Mouse (Mus musculus): Measurements from ENCODE around the gene Pear1. TPM values are rescaled to one million over a fixed set of nuclear protein-coding genes. Genes with fewer than 3 reads are reported as not detected.

Pear1 gene
- total and polyA plus RNA-seq, 2 experiments from 2014 or later = 7.4 to 19.4 TPM

DNA sequence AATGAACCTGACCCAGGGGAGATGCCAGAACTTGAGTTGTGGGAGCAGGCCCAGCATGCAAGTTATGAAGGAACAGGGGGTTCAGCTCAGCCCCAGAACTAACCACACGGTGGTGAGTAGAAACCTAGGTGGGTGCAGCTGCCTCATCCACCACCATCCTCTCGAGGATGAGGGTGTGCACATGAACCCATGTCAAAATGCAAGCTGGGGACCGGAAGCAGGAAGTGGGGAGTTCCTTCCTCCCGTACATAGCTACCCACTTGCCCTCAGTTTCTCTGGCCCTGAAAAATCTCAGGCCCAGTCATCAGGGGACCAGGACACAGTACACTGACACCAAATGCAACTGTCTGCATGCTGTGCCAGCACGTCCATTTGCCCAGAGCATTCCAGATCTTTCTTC, 23.6 kb upstream of the Pear1 start:
- WGBS = 79% methylated on average over 5 of the region's 5 CpGs
- Histone ChIP-seq H3K27me3 (ENCODE audit: insufficient read depth, low read length) (no peaks in the 10 kb centered on the region), H3K9ac (replicated peaks; ENCODE audit: low read length) (no peak overlapping the region), H3K27ac (no peak overlapping the region), H3K9me3 (ENCODE audit: low read length) (no peaks in the 10 kb centered on the region), H3K36me3 (ENCODE audit: insufficient read depth, low read length) (no peaks in the 10 kb centered on the region), H3K4me2 (ENCODE audit: low read depth, low read length) (no peak overlapping the region), H3K4me3 (ENCODE audit: low read length) (no peak overlapping the region), H3K4me1 (ENCODE audit: insufficient read depth, low read length) (no peaks in the 10 kb centered on the region)
- DNase-seq (ENCODE audit: low spot score) (no peak), ATAC-seq (no peak)
- no peak for TF ChIP-seq CTCF (IDR thresholded peaks at IDR 0.05; ENCODE audit: low read depth)

DNA sequence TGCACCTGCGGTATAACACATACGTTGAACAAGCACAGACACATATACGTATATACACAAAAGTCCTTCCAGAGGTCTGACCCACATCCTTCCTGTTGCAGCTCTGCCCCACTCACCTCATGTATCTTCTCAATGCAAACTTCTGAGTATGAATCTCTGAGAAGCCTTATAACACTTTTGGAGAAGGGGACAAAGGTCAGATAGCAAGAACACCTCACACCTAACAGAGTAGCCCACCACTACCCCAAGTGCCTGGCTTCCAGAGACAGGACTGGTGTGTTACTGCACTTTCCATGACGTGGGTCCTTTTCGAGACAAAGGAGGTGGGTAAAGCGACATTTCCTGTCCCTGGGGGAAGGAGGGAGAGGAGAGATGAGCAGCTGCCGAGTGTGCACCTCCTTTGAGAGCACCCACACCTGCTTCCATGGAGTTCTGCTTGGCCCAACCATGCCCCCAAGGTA, 22.6 kb upstream of the Pear1 start, which contains the start of gene Sh2d2a:
Gene Sh2d2a, plus strand, starts transcription at position 106 of the 461 bp plus-strand sequence.
- TF ChIP-seq CTCF (IDR thresholded peaks at IDR 0.05; ENCODE audit: low read depth) = no peak
- H3K4me2 ChIP-seq (ENCODE audit: low read depth, low read length) = no peak within 1 kb of the TSS
- no peaks in the 10 kb centered on the region for H3K4me1 ChIP-seq (ENCODE audit: insufficient read depth, low read length)
- H3K36me3 ChIP-seq (ENCODE audit: insufficient read depth, low read length) = no peaks in the 10 kb centered on the region
- WGBS = 81% methylated on average over 7 of the region's 7 CpGs
- ATAC-seq = no peak
- H3K9ac ChIP-seq (replicated peaks; ENCODE audit: low read length) = no peak within 1 kb of the TSS
- H3K27me3 ChIP-seq (ENCODE audit: insufficient read depth, low read length) = no peaks in the 10 kb centered on the region
- no peak for DNase-seq (ENCODE audit: low spot score)
- no peak within 1 kb of the TSS for H3K27ac ChIP-seq
- H3K9me3 ChIP-seq (ENCODE audit: low read length) = no peaks in the 10 kb centered on the region
- no peak within 1 kb of the TSS for H3K4me3 ChIP-seq (ENCODE audit: low read length)

DNA sequence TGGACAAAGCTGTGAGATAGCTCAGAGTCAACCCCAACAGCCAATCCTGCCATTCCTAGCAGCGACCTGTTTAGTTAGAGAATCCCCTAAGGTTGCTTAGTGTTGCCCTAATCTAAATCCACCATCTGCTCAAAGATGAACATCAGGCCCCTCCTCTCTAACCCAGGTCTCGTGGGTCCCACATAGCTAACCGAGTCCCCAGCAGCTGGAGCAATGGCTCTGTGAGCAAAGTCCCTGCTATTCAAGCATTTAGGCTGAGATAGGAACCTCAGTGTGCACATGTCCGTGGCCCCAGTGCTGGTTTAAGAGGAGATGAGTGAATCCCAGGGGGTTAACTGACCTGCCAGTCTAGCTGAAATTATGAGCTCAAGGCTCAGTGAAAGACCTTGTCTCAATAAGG, 22.1 kb upstream of the Pear1 start:
- Histone ChIP-seq H3K9ac (replicated peaks; ENCODE audit: low read length) (no peak overlapping the region), H3K27ac (no peak overlapping the region), H3K27me3 (ENCODE audit: insufficient read depth, low read length) (no peaks in the 10 kb centered on the region), H3K4me3 (ENCODE audit: low read length) (no peak overlapping the region), H3K9me3 (ENCODE audit: low read length) (no peaks in the 10 kb centered on the region), H3K4me2 (ENCODE audit: low read depth, low read length) (no peak overlapping the region), H3K36me3 (ENCODE audit: insufficient read depth, low read length) (no peaks in the 10 kb centered on the region), H3K4me1 (ENCODE audit: insufficient read depth, low read length) (no peaks in the 10 kb centered on the region)
- DNase-seq (ENCODE audit: low spot score) (no peak), ATAC-seq (no peak)
- WGBS = 70% methylated on average over 4 of the region's 4 CpGs
- TF ChIP-seq CTCF (IDR thresholded peaks at IDR 0.05; ENCODE audit: low read depth) = no peak

DNA sequence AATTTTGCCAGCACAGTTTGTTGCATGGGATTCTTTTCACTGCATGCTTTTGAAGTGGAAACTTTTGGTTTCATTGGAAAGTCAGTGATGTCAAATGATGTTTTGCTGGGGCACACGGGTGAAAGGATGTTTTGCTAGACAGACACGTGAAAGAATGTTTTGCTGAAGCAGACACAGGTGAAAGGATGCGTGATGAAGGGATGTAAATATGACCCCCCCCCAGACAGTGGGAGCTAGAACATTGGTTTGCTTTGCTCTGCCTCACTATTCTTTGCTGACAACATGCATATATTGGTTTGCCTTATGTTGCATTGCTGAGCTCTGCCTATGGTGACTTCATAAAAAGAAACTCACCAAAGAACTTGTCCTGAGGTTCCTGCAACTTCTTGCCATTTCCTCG, 20.9 kb upstream of the Pear1 start:
- Histone ChIP-seq H3K4me1 (ENCODE audit: insufficient read depth, low read length) (no peaks in the 10 kb centered on the region), H3K9me3 (ENCODE audit: low read length) (no peaks in the 10 kb centered on the region), H3K4me2 (ENCODE audit: low read depth, low read length) (no peak overlapping the region), H3K27ac (no peak overlapping the region), H3K36me3 (ENCODE audit: insufficient read depth, low read length) (no peaks in the 10 kb centered on the region), H3K4me3 (ENCODE audit: low read length) (no peak overlapping the region), H3K9ac (replicated peaks; ENCODE audit: low read length) (no peak overlapping the region), H3K27me3 (ENCODE audit: insufficient read depth, low read length) (no peaks in the 10 kb centered on the region)
- no peak for TF ChIP-seq CTCF (IDR thresholded peaks at IDR 0.05; ENCODE audit: low read depth)
- WGBS = 84% methylated on average over 4 of the region's 4 CpGs
- no peak for ATAC-seq
- no peak for DNase-seq (ENCODE audit: low spot score)

DNA sequence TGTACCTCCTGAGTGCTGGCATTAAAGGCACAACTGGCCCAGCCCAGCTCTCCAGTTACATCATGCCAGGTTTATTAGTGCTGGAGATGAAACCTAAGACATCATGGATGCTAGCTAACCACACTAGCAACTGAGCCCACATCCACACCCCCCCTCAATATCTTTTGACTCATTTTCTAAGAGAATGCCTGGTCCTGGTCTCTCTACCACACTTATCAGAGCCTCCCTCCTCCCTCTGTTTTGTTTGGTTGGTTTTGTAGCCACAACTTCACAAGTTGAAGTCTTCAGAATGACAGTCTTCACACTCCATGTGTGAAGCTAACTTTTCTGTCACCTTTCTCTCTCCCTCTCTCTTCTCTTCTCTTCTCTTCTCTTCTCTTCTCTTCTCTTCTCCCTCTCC, 16.8 kb upstream of the Pear1 start:
- TF ChIP-seq CTCF (IDR thresholded peaks at IDR 0.05; ENCODE audit: low read depth) = no peak
- no peak overlapping the region for H3K27ac ChIP-seq
- no peaks in the 10 kb centered on the region for H3K36me3 ChIP-seq (ENCODE audit: insufficient read depth, low read length)
- H3K27me3 ChIP-seq (ENCODE audit: insufficient read depth, low read length) = no peaks in the 10 kb centered on the region
- no peak overlapping the region for H3K9ac ChIP-seq (replicated peaks; ENCODE audit: low read length)
- ATAC-seq (no peak), DNase-seq (ENCODE audit: low spot score) (no peak)
- H3K4me1 ChIP-seq (ENCODE audit: insufficient read depth, low read length) = no peaks in the 10 kb centered on the region
- no peak overlapping the region for H3K4me3 ChIP-seq (ENCODE audit: low read length)
- no peaks in the 10 kb centered on the region for H3K9me3 ChIP-seq (ENCODE audit: low read length)
- H3K4me2 ChIP-seq (ENCODE audit: low read depth, low read length) = no peak overlapping the region

DNA sequence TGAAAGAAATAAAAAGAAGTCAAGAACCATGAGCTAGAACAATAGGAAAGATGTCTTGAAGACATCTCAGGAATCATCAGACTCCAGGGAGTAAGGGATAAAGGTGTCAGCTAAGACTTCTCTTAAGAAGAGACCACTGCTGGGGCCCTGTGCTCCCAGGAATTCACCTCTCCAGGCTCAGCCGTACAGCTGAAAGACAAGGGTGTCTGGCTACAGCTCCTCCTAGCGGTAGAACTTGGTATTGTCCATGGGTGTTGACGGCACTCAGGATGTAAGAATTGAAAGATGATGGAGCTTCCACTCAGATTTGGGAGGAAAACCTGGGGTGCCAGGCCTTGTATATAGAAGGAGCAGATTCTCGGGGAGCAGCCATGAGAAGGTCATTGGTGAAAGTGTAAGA, 14.5 kb upstream of the Pear1 start:
- no peaks in the 10 kb centered on the region for H3K4me1 ChIP-seq (ENCODE audit: insufficient read depth, low read length)
- no peak overlapping the region for H3K27ac ChIP-seq
- no peak overlapping the region for H3K4me3 ChIP-seq (ENCODE audit: low read length)
- H3K9ac ChIP-seq (replicated peaks; ENCODE audit: low read length) = no peak overlapping the region
- no peaks in the 10 kb centered on the region for H3K9me3 ChIP-seq (ENCODE audit: low read length)
- peak; percentile 93 for TF ChIP-seq CTCF (IDR thresholded peaks at IDR 0.05; ENCODE audit: low read depth)
- WGBS = 3% methylated on average over 4 of the region's 4 CpGs
- H3K4me2 ChIP-seq (ENCODE audit: low read depth, low read length) = no peak overlapping the region
- no peaks in the 10 kb centered on the region for H3K36me3 ChIP-seq (ENCODE audit: insufficient read depth, low read length)
- ATAC-seq (no peak), DNase-seq (ENCODE audit: low spot score) (peak; percentile 77)
- H3K27me3 ChIP-seq (ENCODE audit: insufficient read depth, low read length) = no peaks in the 10 kb centered on the region

DNA sequence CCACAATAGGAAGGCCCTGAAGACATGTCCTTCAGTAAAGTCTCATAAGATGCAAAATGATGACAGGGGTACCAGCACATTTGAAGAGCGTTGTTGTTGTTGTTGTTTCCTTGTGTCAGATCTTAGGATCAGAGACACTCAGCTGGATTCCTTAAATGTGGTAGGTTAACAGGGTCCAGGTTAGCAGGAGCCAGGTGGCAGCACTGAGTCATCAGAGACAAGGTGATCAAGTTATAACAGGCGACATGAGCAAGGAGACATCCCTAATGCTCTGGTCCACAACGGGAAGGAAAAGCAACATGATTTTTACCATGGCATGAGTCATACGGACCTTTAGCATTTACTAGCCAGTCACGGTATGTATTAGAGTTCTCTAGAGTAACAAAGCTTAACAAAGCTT, 9.4 kb upstream of the Pear1 start:
- WGBS = 76% methylated on average over 5 of the region's 5 CpGs
- Histone ChIP-seq H3K9ac (replicated peaks; ENCODE audit: low read length) (no peak overlapping the region), H3K27me3 (ENCODE audit: insufficient read depth, low read length) (no peaks in the 10 kb centered on the region), H3K4me1 (ENCODE audit: insufficient read depth, low read length) (no peaks in the 10 kb centered on the region), H3K36me3 (ENCODE audit: insufficient read depth, low read length) (no peaks in the 10 kb centered on the region), H3K4me3 (ENCODE audit: low read length) (no peak overlapping the region), H3K27ac (no peak overlapping the region), H3K9me3 (ENCODE audit: low read length) (no peaks in the 10 kb centered on the region), H3K4me2 (ENCODE audit: low read depth, low read length) (no peak overlapping the region)
- DNase-seq (ENCODE audit: low spot score) (no peak), ATAC-seq (no peak)
- 0 out of 2 replicates have a peak, but pooled peaks have one; percentile 25 for TF ChIP-seq CTCF (IDR thresholded peaks at IDR 0.05; ENCODE audit: low read depth)

Data from hindbrain, postnatal 0 days (tissue).